Mouse (Mus musculus): ENCODE data around the gene Epb41l3.

The Epb41l3 gene

GRCm38 (mm10) chr17:69237172-69237571, 161.7 kb downstream of the Epb41l3 start:
- no peak for DNase-seq (ENCODE audit: low spot score)

- no peak for DNase-seq (ENCODE audit: low spot score)
Measured at GRCm38 (mm10) chr17:69238810-69239373, 163.4 kb downstream of the Epb41l3 start.

- DNase-seq (ENCODE audit: low spot score) = no peak
Measured at GRCm38 (mm10) chr17:69239423-69239822, 163.9 kb downstream of the Epb41l3 start.

- no peak for DNase-seq (ENCODE audit: low spot score)
Measured at GRCm38 (mm10) chr17:69255834-69256233, 180.4 kb downstream of the Epb41l3 start.

- no peak for DNase-seq (ENCODE audit: low spot score)
Measured at GRCm38 (mm10) chr17:69256441-69256840, 181.0 kb downstream of the Epb41l3 start.

- no peak for DNase-seq (ENCODE audit: low spot score)
Measured at GRCm38 (mm10) chr17:69263810-69264565, 188.5 kb downstream of the Epb41l3 start.

GRCm38 (mm10) chr17:69265171-69265570, 189.7 kb downstream of the Epb41l3 start:
- no peak for DNase-seq (ENCODE audit: low spot score)

- DNase-seq (ENCODE audit: low spot score) = no peak
Measured at GRCm38 (mm10) chr17:69265759-69266463, 190.4 kb downstream of the Epb41l3 start.

GRCm38 (mm10) chr17:69266936-69267335, 191.5 kb downstream of the Epb41l3 start:
- no peak for DNase-seq (ENCODE audit: low spot score)

- no peak for DNase-seq (ENCODE audit: low spot score)
Measured at GRCm38 (mm10) chr17:69267526-69267925, 192.0 kb downstream of the Epb41l3 start.

- DNase-seq (ENCODE audit: low spot score) = no peak
Measured at GRCm38 (mm10) chr17:69277362-69277761, 201.9 kb downstream of the Epb41l3 start.

GRCm38 (mm10) chr17:69284511-69284910, 209.0 kb downstream of the Epb41l3 start:
- no peak for DNase-seq (ENCODE audit: low spot score)

- DNase-seq (ENCODE audit: low spot score) = no peak
Measured at GRCm38 (mm10) chr17:69288130-69288529, 212.6 kb downstream of the Epb41l3 start.

GRCm38 (mm10) chr17:69290272-69290671, 214.8 kb downstream of the Epb41l3 start:
- DNase-seq (ENCODE audit: low spot score) = no peak

- no peak for DNase-seq (ENCODE audit: low spot score)
Measured at GRCm38 (mm10) chr17:69301552-69301951, 226.1 kb downstream of the Epb41l3 start.

GRCm38 (mm10) chr17:69303579-69304274, 228.2 kb downstream of the Epb41l3 start:
- DNase-seq (ENCODE audit: low spot score) = no peak

GRCm38 (mm10) chr17:69307636-69308035, 232.2 kb downstream of the Epb41l3 start:
- no peak for DNase-seq (ENCODE audit: low spot score)

- no peak for DNase-seq (ENCODE audit: low spot score)
Measured at GRCm38 (mm10) chr17:69309872-69310271, 234.4 kb downstream of the Epb41l3 start.

- DNase-seq (ENCODE audit: low spot score) = no peak
Measured at GRCm38 (mm10) chr17:69320496-69320895, 245.0 kb downstream of the Epb41l3 start.

- DNase-seq (ENCODE audit: low spot score) = no peak
Measured at GRCm38 (mm10) chr17:69322721-69323120, 247.2 kb downstream of the Epb41l3 start.

Data from ovary, adult 18-20 months (tissue).